Mouse (Mus musculus): ENCODE data around the gene Pnpo. TPM values are rescaled to one million over a fixed set of nuclear protein-coding genes. Genes with fewer than 3 reads are reported as not detected.

The Pnpo gene
- polyA plus RNA-seq, 1 experiment from 2014 or later, result 38.0 TPM

GRCm38 (mm10) chr11:96957061-96957805, 13.4 kb upstream of the Pnpo start:
- 93% methylated on average over 10 of the region's 10 CpGs for WGBS
- no peak overlapping the region for H3K4me3 ChIP-seq (ENCODE audit: low read length)
- no peaks in the 10 kb centered on the region for H3K9me3 ChIP-seq (ENCODE audit: low read length)
- no peak overlapping the region for H3K9ac ChIP-seq (replicated peaks; ENCODE audit: low read length)
- H3K27me3 ChIP-seq (ENCODE audit: insufficient read depth, low read length), result no peaks in the 10 kb centered on the region
- ATAC-seq (ENCODE audit: low FRiP score, low TSS enrichment), result no peak
- no peaks in the 10 kb centered on the region for H3K4me1 ChIP-seq (ENCODE audit: insufficient read depth, low read length)
- no peak overlapping the region for H3K4me2 ChIP-seq (replicated peaks; ENCODE audit: low read depth, low read length)
- H3K27ac ChIP-seq (ENCODE audit: low read length), result no peak overlapping the region
- H3K36me3 ChIP-seq (ENCODE audit: insufficient read depth, low read length), result peaks cover 69% of the 10 kb centered on the region

GRCm38 (mm10) chr11:96956009-96956724, 12.4 kb upstream of the Pnpo start:
- Histone ChIP-seq H3K4me2 (replicated peaks; ENCODE audit: low read depth, low read length) (no peak overlapping the region), H3K36me3 (ENCODE audit: insufficient read depth, low read length) (peaks cover 71% of the 10 kb centered on the region), H3K27ac (ENCODE audit: low read length) (no peak overlapping the region), H3K9me3 (ENCODE audit: low read length) (no peaks in the 10 kb centered on the region), H3K4me3 (ENCODE audit: low read length) (no peak overlapping the region), H3K4me1 (ENCODE audit: insufficient read depth, low read length) (no peaks in the 10 kb centered on the region), H3K27me3 (ENCODE audit: insufficient read depth, low read length) (no peaks in the 10 kb centered on the region), H3K9ac (replicated peaks; ENCODE audit: low read length) (no peak overlapping the region)
- ATAC-seq (ENCODE audit: low FRiP score, low TSS enrichment), result 0 out of 2 replicates have a peak, but pooled peaks have one; percentile 33
- 62% methylated on average over 20 of the region's 20 CpGs for WGBS

GRCm38 (mm10) chr11:96955094-96955493, 11.3 kb upstream of the Pnpo start:
- no peak for ATAC-seq (ENCODE audit: low FRiP score, low TSS enrichment)
- H3K4me3 ChIP-seq (ENCODE audit: low read length), result no peak overlapping the region
- no peaks in the 10 kb centered on the region for H3K9me3 ChIP-seq (ENCODE audit: low read length)
- no peak overlapping the region for H3K4me2 ChIP-seq (replicated peaks; ENCODE audit: low read depth, low read length)
- H3K9ac ChIP-seq (replicated peaks; ENCODE audit: low read length), result no peak overlapping the region
- peaks cover 70% of the 10 kb centered on the region for H3K36me3 ChIP-seq (ENCODE audit: insufficient read depth, low read length)
- no peaks in the 10 kb centered on the region for H3K4me1 ChIP-seq (ENCODE audit: insufficient read depth, low read length)
- WGBS, result 93% methylated on average over 4 of the region's 4 CpGs
- H3K27me3 ChIP-seq (ENCODE audit: insufficient read depth, low read length), result no peaks in the 10 kb centered on the region
- no peak overlapping the region for H3K27ac ChIP-seq (ENCODE audit: low read length)

- no peak overlapping the region for H3K9ac ChIP-seq (replicated peaks; ENCODE audit: low read length)
- H3K9me3 ChIP-seq (ENCODE audit: low read length), result no peaks in the 10 kb centered on the region
- no peak overlapping the region for H3K4me3 ChIP-seq (ENCODE audit: low read length)
- no peaks in the 10 kb centered on the region for H3K27me3 ChIP-seq (ENCODE audit: insufficient read depth, low read length)
- H3K4me2 ChIP-seq (replicated peaks; ENCODE audit: low read depth, low read length), result no peak overlapping the region
- ATAC-seq (ENCODE audit: low FRiP score, low TSS enrichment), result no peak
- H3K4me1 ChIP-seq (ENCODE audit: insufficient read depth, low read length), result no peaks in the 10 kb centered on the region
- 74% methylated on average over 6 of the region's 6 CpGs for WGBS
- peaks cover 65% of the 10 kb centered on the region for H3K36me3 ChIP-seq (ENCODE audit: insufficient read depth, low read length)
- H3K27ac ChIP-seq (ENCODE audit: low read length), result no peak overlapping the region
Observed at GRCm38 (mm10) chr11:96952896-96953295, 9.1 kb upstream of the Pnpo start.

- no peak for ATAC-seq (ENCODE audit: low FRiP score, low TSS enrichment)
- WGBS, result 72% methylated on average over 10 of the region's 10 CpGs
- Histone ChIP-seq H3K27ac (ENCODE audit: low read length) (0 out of 2 replicates have a peak overlapping the region, but pooled peaks have one; percentile 18), H3K4me2 (replicated peaks; ENCODE audit: low read depth, low read length) (no peak overlapping the region), H3K27me3 (ENCODE audit: insufficient read depth, low read length) (no peaks in the 10 kb centered on the region), H3K4me1 (ENCODE audit: insufficient read depth, low read length) (no peaks in the 10 kb centered on the region), H3K4me3 (ENCODE audit: low read length) (no peak overlapping the region), H3K36me3 (ENCODE audit: insufficient read depth, low read length) (peaks cover 65% of the 10 kb centered on the region), H3K9me3 (ENCODE audit: low read length) (no peaks in the 10 kb centered on the region), H3K9ac (replicated peaks; ENCODE audit: low read length) (no peak overlapping the region)
Observed at GRCm38 (mm10) chr11:96952426-96952825, 8.6 kb upstream of the Pnpo start.

GRCm38 (mm10) chr11:96950767-96951166, 7.0 kb upstream of the Pnpo start:
- no peak overlapping the region for H3K4me2 ChIP-seq (replicated peaks; ENCODE audit: low read depth, low read length)
- peaks cover 49% of the 10 kb centered on the region for H3K36me3 ChIP-seq (ENCODE audit: insufficient read depth, low read length)
- ATAC-seq (ENCODE audit: low FRiP score, low TSS enrichment), result no peak

GRCm38 (mm10) chr11:96947849-96948248, 4.1 kb upstream of the Pnpo start:
- H3K27ac ChIP-seq (ENCODE audit: low read length), result no peak overlapping the region
- H3K4me3 ChIP-seq (ENCODE audit: low read length), result no peak overlapping the region
- no peaks in the 10 kb centered on the region for H3K27me3 ChIP-seq (ENCODE audit: insufficient read depth, low read length)
- no peaks in the 10 kb centered on the region for H3K9me3 ChIP-seq (ENCODE audit: low read length)
- H3K4me1 ChIP-seq (ENCODE audit: insufficient read depth, low read length), result peaks cover 9% of the 10 kb centered on the region
- ATAC-seq (ENCODE audit: low FRiP score, low TSS enrichment), result no peak
- no peak overlapping the region for H3K9ac ChIP-seq (replicated peaks; ENCODE audit: low read length)
- H3K36me3 ChIP-seq (ENCODE audit: insufficient read depth, low read length), result peaks cover 27% of the 10 kb centered on the region
- no peak overlapping the region for H3K4me2 ChIP-seq (replicated peaks; ENCODE audit: low read depth, low read length)
- 89% methylated on average over 4 of the region's 4 CpGs for WGBS

More at GRCm38 (mm10) chr11:96950767-96951166, 7.0 kb upstream of the Pnpo start:
- no peaks in the 10 kb centered on the region for H3K4me1 ChIP-seq (ENCODE audit: insufficient read depth, low read length)
- no peak overlapping the region for H3K27ac ChIP-seq (ENCODE audit: low read length)
- WGBS, result 95% methylated on average over 3 of the region's 3 CpGs
- H3K9ac ChIP-seq (replicated peaks; ENCODE audit: low read length), result no peak overlapping the region
- no peaks in the 10 kb centered on the region for H3K27me3 ChIP-seq (ENCODE audit: insufficient read depth, low read length)
- H3K4me3 ChIP-seq (ENCODE audit: low read length), result no peak overlapping the region
- H3K9me3 ChIP-seq (ENCODE audit: low read length), result no peaks in the 10 kb centered on the region

- peaks cover 9% of the 10 kb centered on the region for H3K4me1 ChIP-seq (ENCODE audit: insufficient read depth, low read length)
- H3K9ac ChIP-seq (replicated peaks; ENCODE audit: low read length), result no peak overlapping the region
- ATAC-seq (ENCODE audit: low FRiP score, low TSS enrichment), result no peak
- no peaks in the 10 kb centered on the region for H3K27me3 ChIP-seq (ENCODE audit: insufficient read depth, low read length)
- WGBS, result 87% methylated on average over 9 of the region's 9 CpGs
- H3K27ac ChIP-seq (ENCODE audit: low read length), result no peak overlapping the region
- no peaks in the 10 kb centered on the region for H3K9me3 ChIP-seq (ENCODE audit: low read length)
- no peak overlapping the region for H3K4me3 ChIP-seq (ENCODE audit: low read length)
- no peak overlapping the region for H3K4me2 ChIP-seq (replicated peaks; ENCODE audit: low read depth, low read length)
- peaks cover 14% of the 10 kb centered on the region for H3K36me3 ChIP-seq (ENCODE audit: insufficient read depth, low read length)
Observed at GRCm38 (mm10) chr11:96946498-96946897, 2.7 kb upstream of the Pnpo start.

- WGBS, result 78% methylated on average over 14 of the region's 14 CpGs
- H3K4me1 ChIP-seq (ENCODE audit: insufficient read depth, low read length), result peaks cover 9% of the 10 kb centered on the region
- H3K9ac ChIP-seq (replicated peaks; ENCODE audit: low read length), result no peak overlapping the region
- no peaks in the 10 kb centered on the region for H3K9me3 ChIP-seq (ENCODE audit: low read length)
- H3K27ac ChIP-seq (ENCODE audit: low read length), result no peak overlapping the region
- peak overlapping the region; percentile 78 for H3K4me2 ChIP-seq (replicated peaks; ENCODE audit: low read depth, low read length)
- H3K36me3 ChIP-seq (ENCODE audit: insufficient read depth, low read length), result peaks cover 3% of the 10 kb centered on the region; the same call in 1 of the 2 replicates
- H3K27me3 ChIP-seq (ENCODE audit: insufficient read depth, low read length), result no peaks in the 10 kb centered on the region
- peak overlapping the region; percentile 57 for H3K4me3 ChIP-seq (ENCODE audit: low read length)
- no peak for ATAC-seq (ENCODE audit: low FRiP score, low TSS enrichment)
Observed at GRCm38 (mm10) chr11:96944844-96945580, 1.2 kb upstream of the Pnpo start.
